Mouse (Mus musculus) embryo, embryonic 11.5 days (tissue): ENCODE measurements around the gene N4bp2l1.

Experiments used
- DNase-seq: peaks from one replicate; pipeline ENCODE4 v3.0.0-alpha.2; 2012; ENCODE audit warnings: low read depth, low spot score

Gene N4bp2l1

GRCm38 (mm10) chr5:150598202-150599119 lies 1.5 kb upstream of the N4bp2l1 start:
- no peak for DNase-seq

GRCm38 (mm10) chr5:150595366-150596016 lies 1.5 kb downstream of the N4bp2l1 start:
- no peak for DNase-seq

DNA sequence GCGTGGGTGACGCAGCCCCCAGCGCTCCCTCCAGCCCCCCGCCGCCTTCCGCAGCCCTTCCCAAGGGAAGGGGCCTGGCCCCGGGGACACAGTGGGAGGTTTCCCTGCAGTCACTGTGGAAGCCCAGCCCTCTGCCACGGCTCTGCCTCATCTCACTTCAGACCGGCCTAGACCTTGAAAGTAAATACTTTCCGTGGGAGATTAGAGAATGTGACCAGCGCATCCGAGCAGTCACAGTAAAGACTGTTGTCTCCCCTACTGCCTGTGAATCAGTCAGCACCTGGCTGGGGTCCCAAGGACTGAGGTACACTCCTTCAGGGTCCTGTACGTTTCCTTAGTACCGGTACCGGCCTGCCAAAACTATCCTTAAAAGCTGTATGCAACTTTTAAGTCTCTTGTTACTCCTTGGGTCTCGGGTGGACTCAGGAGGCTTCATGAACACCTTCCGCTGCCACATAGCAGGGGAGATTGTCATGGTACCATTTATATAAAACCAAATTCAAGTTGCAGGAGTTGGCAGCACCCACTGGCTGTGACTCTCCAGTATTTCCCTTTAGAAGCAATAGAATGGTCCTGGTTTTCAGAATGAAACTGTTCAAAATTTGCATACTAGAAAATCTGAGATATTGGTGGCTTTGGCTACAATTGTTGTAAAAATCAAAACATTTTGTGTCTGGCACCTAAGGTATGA lies 2.2 kb downstream of the N4bp2l1 start:
- DNase-seq: no peak

DNA sequence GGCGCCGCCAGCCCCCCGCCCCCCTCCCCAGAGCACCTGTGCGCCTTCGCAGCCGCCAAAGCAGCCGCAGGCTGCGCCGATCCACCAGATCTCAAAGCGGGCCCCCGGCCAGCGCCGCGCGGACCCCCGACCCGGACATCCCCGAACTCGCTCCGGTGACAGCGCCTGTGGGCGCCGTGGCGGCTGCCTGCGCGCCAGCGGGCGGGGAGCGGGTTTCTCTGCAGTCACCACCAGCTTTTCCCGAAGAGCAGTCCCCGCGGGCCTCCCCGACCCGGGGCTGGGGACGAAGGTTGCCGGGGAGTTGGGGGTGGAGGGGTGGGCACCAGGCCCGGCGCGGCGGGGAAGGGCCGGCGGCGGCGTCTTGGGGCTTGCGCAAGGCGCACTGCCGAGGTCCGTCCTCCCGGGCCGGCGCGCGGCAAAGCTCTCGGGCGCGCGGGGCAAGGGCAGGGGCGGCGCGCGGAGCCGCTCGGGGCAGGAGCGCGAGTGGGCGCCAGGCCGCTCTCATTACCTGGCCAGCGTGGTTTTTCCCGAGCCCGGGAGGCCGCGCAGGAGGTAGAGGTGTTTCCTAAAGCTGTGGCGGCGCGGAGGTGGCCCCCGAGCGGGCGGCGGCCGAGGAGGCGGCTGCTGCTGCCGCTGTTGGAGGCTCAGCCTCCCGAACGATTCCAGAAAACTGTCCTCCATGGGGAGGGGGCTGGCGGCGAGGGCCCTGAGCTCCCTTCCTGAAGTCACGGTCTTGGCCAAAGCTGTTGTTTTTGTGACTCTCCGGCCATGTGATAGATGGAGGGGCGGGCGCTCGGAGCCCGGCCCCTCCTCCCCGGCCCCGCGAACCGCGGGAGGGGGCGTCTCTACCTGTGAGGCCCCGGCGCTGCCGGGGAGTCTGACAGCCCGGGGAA lies 3.0 kb downstream of the N4bp2l1 start:
- DNase-seq: no peak

GRCm38 (mm10) chr5:150592904-150593755 lies 3.9 kb downstream of the N4bp2l1 start:
- no peak for DNase-seq

DNA sequence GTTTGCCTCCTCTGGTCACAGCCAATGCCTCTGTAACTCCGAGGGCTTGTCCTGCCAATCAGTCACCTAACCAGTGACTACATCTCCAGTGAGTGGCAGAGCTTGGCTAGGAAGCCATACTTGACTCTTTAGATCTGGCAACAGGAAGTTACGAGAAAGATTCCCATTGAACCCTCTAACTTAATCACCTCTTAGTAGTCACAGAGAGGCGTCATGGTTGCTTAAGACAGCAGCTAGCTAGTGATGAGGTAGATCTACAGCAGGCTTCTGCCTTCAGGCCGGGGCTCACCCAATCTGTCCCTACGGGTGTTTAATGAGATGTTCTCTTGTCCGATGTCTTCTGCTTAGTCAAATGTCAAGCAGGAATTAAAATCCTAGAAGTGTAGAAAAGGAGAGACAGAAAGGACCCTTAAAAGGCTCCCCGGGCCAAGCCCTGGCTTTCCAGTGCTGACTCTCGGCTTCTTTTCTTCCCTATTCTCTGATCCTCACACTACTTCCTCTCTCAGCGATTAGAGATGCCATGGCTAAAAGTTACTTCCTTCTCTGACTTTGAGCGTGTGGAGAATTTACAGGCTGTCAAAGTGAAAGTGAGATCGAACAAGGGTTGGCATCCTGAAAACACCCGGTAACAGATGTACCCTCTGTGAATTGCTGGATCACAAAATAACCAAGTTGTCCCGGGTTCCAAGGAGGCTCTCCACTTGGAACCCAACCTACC lies 4.6 kb downstream of the N4bp2l1 start:
- no peak for DNase-seq

- DNase-seq: no peak
Observed at GRCm38 (mm10) chr5:150589945-150590344, 7.0 kb downstream of the N4bp2l1 start.

GRCm38 (mm10) chr5:150584337-150584729 lies 12.7 kb downstream of the N4bp2l1 start:
- no peak for DNase-seq

GRCm38 (mm10) chr5:150583622-150584336 lies 13.2 kb downstream of the N4bp2l1 start:
- DNase-seq: no peak

DNA sequence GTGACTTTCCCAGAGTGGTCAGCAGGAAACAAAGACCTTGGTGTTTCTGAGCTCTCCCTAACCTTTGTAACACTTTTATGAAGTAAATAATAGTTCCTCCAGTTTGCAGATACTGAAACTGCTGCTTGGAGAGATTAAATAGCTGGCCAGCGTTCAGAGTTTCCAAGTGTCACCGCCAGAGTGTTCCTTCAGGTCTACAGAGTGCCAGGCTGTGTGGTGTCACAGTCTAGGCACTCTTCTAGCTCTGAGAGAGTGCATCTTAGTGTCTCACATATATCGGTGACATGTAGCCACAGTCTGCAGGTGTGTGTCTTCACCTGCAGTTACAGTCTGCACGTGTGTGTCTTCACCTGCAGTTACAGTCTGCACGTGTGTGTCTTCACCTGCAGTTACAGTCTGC lies 13.8 kb downstream of the N4bp2l1 start:
- DNase-seq: no peak

DNA sequence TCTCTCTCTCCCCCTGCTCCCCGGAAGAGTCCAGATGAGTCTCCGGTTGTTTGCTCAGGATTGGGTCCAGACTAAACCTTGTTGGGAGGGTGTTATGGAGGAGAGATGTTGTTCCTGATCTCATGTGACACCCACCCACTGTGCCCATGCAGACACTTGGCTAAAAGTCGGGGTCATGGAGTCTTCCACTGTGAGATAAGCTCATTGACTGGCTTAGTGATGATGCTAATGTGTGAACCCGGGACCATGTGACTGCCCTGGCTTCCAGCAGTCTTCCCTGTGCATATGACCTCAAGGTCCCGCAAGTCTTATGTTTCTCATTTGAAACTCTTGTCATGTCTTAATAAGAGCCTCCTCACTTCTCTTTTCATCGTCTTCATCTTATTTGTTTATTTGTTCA lies 15.8 kb downstream of the N4bp2l1 start:
- DNase-seq: no peak

DNA sequence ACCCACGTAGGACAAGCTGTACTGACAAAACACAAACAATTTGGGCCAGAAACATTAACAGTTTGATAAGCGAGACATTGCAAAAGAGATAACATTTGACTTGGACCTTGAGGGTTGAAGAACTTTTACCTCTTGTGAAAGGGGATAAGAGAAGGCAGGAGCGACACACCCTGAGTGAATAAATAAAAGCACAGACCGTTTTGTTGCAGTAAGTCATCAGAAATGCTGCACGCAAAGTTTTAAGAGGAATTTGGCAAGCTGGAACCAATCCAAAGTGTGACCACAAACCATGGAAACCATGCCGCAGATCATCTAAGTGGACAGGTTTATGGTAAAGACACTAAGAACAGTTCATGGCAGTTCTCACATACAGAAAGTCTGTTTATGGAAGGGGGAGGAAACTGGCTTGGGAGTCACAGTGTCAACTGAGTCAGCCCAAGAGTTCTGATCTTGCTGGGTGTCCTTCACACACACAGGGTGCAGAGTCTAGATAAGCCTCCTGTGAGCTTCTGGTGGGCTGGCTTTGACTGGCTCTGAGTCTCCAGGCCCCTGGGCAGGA lies 18.3 kb downstream of the N4bp2l1 start:
- DNase-seq: no peak

DNA sequence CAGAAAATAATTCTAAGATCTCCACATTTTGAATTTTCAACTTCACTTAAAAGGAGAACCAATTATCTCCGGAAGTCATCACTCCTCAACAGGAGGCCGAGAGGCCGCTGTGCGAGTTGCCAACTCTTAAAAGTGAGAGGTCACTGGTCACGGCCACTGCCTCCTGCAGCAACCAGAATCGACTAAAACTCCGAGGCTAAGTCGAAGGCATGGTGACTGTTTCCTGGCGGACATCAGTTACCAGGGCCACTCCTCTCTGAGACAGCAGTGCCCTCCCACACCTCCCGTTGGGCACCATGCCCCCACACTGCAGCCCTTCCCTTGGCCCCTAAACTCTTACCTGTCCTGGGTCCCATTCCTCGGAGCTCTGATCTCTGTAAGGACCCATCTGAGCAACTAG lies 20.2 kb downstream of the N4bp2l1 start:
- DNase-seq: no peak

- DNase-seq: no peak
Observed at GRCm38 (mm10) chr5:150574885-150575284, 22.1 kb downstream of the N4bp2l1 start.

DNA sequence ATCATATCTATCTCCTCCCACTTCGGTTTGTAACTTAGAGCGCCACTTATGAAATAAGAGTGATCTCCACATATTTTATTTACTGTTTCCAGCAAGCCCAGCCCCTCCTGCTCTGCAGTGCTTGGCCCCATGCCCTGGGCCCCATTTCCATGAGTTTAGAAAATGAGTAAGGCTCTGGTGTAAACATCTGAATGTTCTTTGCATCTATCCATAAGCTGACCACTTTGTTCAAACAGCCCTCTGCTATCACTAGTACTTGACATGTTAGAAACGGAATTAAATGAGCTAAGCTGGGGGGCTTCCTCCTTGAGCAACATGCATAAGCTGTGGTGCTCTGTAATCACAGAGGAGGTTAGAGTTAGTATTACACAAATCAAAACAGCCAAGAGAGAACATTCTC lies 22.6 kb downstream of the N4bp2l1 start:
- DNase-seq: no peak

- DNase-seq: no peak
Observed at GRCm38 (mm10) chr5:150570496-150571219, 26.3 kb downstream of the N4bp2l1 start.

GRCm38 (mm10) chr5:150566971-150567370 lies 30.0 kb downstream of the N4bp2l1 start:
- no peak for DNase-seq

DNA sequence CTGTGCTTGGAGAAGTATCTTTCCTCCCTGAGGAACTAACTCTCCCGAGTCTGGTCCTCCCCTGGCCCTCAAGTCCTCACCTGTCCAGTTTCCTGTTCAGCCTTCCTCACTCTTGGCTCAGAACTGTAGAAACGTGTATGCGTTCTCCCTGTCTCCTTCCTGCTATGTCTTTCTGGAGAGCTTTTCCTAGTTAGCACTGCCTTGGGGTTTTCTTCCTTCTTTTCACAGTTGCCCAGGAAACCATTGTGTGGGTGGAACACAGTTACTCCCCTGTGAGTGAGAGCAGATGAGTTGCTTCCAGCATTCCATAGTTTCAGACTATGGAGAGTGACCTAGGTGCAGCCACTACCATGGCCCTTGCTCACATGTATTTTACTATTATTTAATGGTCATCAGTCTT lies 30.8 kb downstream of the N4bp2l1 start:
- DNase-seq: no peak
